Mouse (Mus musculus) erythroid progenitor cell, adult 5-6 weeks (primary cell): ENCODE data around the gene Hid1. TPM values are rescaled to one million over a fixed set of nuclear protein-coding genes. Genes with fewer than 3 reads are reported as not detected.
"Not testable (repeated sequence)": the region's sequence is repeated elsewhere in the genome, so short reads cannot be mapped to it uniquely, and the experiment has no call there.

Experiments
- ATAC-seq: replicated peaks from 2 replicates; pipeline ENCODE4 v1.8.0; 2016; ENCODE audit warnings: moderate number of reproducible peaks, mild to moderate bottlenecking, moderate TSS enrichment, inconsistent platforms; ENCODE audit not compliant: poor library complexity, low FRiP score, severe bottlenecking
- total RNA-seq, 2 experiments: library from RNA; stranded (forward) in 1 of 2; stranded (reverse) in 1 of 2; fragments of 150-400 nt in 1 of 2; fragments of 186-747, 209-891 nt in 1 of 2; gene quantifications; 2 replicates each; pipeline versions ENCODE4 v1.2.3 to v1.2.4; 2015 to 2017; ENCODE audit warnings: low replicate concordance in 2 of 2

Hid1 gene
- not detected in 2 replicates for total RNA-seq (2015; ENCODE audit: low replicate concordance)
- not detected in 2 replicates for total RNA-seq (2017; ENCODE audit: low replicate concordance)

GRCm38 (mm10) chr11:115367395-115367944, at the start of gene Hid1:
Hid1 (minus strand) TSS chr11:115367756.
- peak; percentile 81 for ATAC-seq

- ATAC-seq, result no peak
Measured at GRCm38 (mm10) chr11:115409556-115409955, 42.0 kb upstream of the Hid1 start.

DNA sequence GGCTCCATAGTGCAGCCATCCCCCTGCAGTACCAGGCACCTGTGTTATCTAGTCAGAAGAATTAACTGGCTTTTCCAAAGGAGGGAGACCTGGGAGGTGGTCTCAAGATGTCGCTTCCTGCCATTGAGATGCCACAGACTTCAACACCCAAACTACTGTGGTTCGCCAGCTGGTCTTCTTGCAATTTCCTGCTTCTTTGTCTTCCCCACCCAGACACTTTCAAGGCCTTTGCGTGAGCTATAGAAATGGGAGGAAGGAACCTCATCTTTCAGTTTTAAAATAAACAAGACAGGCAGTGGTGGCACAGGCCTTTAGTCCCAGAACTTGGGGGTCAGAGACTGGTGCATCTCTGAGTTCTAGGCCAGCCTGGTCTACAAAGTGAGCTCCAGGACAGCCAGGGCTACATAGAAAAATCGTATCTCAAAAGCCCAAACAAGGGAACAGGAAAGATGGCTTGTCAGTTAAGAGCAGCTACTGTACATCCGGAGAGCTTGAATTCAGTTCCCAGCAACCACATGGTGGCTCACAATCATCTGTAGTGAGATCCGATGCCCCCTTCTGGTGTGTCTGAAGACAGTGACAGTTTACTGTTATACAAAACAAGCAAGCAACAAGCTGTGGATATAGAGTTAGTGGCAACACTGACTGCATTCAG, 40.8 kb upstream of the Hid1 start:
- ATAC-seq, result no peak

DNA sequence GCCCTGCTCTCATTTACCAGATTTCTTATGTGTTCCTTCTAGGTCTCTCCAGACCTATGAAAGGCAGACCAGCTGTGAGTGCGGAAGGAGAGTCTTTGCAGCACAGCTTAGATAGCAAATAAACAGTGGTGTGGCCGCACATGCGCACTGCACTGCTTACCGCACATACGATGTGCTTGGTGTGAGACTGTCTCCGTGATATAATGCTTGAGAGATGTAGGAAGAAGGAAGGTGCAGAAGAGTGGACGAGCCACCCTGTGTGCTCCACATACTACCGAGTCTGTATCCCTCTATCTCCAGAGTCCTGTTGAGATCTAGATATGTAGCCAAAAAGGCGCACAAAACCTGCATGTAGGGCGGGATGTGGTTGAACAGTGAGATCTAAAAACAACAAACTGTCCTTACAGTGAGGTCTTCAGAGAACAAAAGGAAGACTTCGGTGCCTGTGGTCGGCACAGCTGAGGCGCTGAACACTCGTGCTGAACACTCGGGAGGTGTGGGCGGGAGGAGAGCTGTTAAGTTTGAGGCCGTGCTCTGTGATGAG, 39.4 kb upstream of the Hid1 start:
- no peak for ATAC-seq

GRCm38 (mm10) chr11:115405723-115406122, 38.2 kb upstream of the Hid1 start:
- ATAC-seq, result no peak

- ATAC-seq, result peak; percentile 91
Measured at GRCm38 (mm10) chr11:115403338-115404124, 36.0 kb upstream of the Hid1 start, which contains the start of gene Mrpl58. Mrpl58 (plus strand) TSS chr11:115403752.

GRCm38 (mm10) chr11:115400630-115401391, 33.3 kb upstream of the Hid1 start:
- no peak for ATAC-seq

- no peak for ATAC-seq
Measured at GRCm38 (mm10) chr11:115400126-115400525, 32.6 kb upstream of the Hid1 start.

GRCm38 (mm10) chr11:115398085-115398484, 30.5 kb upstream of the Hid1 start:
- ATAC-seq, result no peak

GRCm38 (mm10) chr11:115393721-115394325, 26.3 kb upstream of the Hid1 start:
- ATAC-seq, result no peak

- no peak for ATAC-seq
Measured at GRCm38 (mm10) chr11:115391358-115391757, 23.8 kb upstream of the Hid1 start.

GRCm38 (mm10) chr11:115386859-115387258, 19.3 kb upstream of the Hid1 start:
- ATAC-seq, result not testable (repeated sequence)

GRCm38 (mm10) chr11:115384587-115384986, 17.0 kb upstream of the Hid1 start:
- ATAC-seq, result no peak

GRCm38 (mm10) chr11:115383701-115384474, 16.3 kb upstream of the Hid1 start:
- no peak for ATAC-seq

DNA sequence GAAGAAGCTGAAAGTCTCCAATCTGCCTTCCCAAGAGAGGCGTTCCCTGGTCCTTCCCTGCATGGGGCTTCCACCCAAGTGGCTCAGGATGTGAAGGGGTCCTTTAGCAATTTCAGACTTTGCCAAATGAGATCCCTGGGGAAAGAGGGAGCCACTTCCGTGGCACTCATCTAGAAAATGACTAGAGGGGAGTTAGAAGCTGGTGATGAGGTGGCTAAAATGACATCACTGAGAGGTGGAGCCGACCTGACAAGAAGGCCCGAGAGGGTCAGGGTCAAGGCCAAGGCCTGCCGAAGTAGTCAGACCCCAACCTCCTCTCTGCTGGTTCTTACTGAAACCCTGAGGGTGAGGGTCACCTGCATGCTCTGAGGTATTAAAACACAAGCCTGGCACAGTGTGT, 15.3 kb upstream of the Hid1 start:
- no peak for ATAC-seq

GRCm38 (mm10) chr11:115381743-115382539, 14.4 kb upstream of the Hid1 start, which contains the start of gene Cdr2l:
Cdr2l (plus strand) TSS chr11:115381916.
- ATAC-seq, result no peak

GRCm38 (mm10) chr11:115381276-115381675, 13.7 kb upstream of the Hid1 start:
- no peak for ATAC-seq

- no peak for ATAC-seq
Measured at GRCm38 (mm10) chr11:115377854-115378253, 10.3 kb upstream of the Hid1 start.
